Mouse (Mus musculus) lung, postnatal 0 days (tissue): ENCODE data around the gene Ciz1.

Experiments
- CTCF ChIP-seq: IDR thresholded peaks from 2 replicates; pipeline ENCODE4 v1.5.1; 2016; ENCODE audit warnings: antibody characterized with exemption, mild to moderate bottlenecking
- EP300 ChIP-seq: IDR thresholded peaks from 2 replicates; pipeline ENCODE4 v1.6.1; 2016; ENCODE audit warnings: antibody characterized with exemption, mild to moderate bottlenecking, control low read depth

DNA sequence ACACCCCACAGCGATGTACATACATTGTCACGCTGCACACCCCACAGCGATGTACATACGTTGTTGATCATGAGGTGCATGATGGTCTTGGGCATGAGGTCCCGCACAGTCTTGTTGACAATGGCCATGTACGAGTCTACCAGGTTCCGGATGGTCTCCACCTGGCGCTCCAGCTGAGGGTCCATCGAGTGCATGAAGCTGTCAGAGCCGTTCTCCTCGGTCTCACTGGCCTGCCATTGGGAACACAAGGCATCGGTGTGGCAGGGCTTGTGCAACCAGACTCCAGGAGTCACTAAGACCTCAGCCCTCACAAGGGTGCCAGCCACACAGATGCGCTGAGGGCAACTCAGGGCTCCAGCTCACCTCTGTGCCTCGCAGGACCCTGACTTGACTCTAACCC lies 37.3 kb upstream of the Ciz1 start:
- TF ChIP-seq CTCF (no peak), EP300 (no peak)
